Mouse (Mus musculus) midbrain, embryonic 11.5 days (tissue): ENCODE measurements around the gene Otulin. TPM values are rescaled to one million over a fixed set of nuclear protein-coding genes. Genes with fewer than 3 reads are reported as not detected.

Experiments used
- ATAC-seq: fragments of 200-750 bp; cut with Nextera tagmentation; 2 replicates; pipeline ENCODE4 v1.8.0; 2017; ENCODE audit warnings: moderate TSS enrichment, moderate library complexity; ENCODE audit not compliant: low FRiP score
- DNase-seq: peaks from one replicate; pipeline ENCODE4 v3.0.0; 2015; ENCODE audit warnings: low spot score; ENCODE audit errors: missing footprints
- H3K27ac ChIP-seq: fragments of 300-500 bp; sonication (generic); 2 replicates; pipeline ENCODE4 v1.5.1; 2014; ENCODE audit warnings: low read depth, low read length
- H3K27me3 ChIP-seq: fragments of 300-500 bp; sonication (generic); 2 replicates; pipeline ENCODE4 v1.6.1; 2014; ENCODE audit warnings: mild to moderate bottlenecking, low read length, moderate library complexity, mixed read lengths; ENCODE audit not compliant: control insufficient read depth, insufficient read depth
- H3K36me3 ChIP-seq: fragments of 300-500 bp; sonication (generic); 2 replicates; pipeline ENCODE4 v1.6.1; 2014; ENCODE audit warnings: mild to moderate bottlenecking, low read length, moderate library complexity, mixed read lengths; ENCODE audit not compliant: control insufficient read depth, insufficient read depth
- H3K4me1 ChIP-seq: fragments of 300-500 bp; sonication (generic); 2 replicates; pipeline ENCODE4 v1.6.1; 2014; ENCODE audit warnings: low read length; ENCODE audit not compliant: control insufficient read depth, insufficient read depth
- H3K4me2 ChIP-seq: fragments of 300-500 bp; sonication (generic); 2 replicates; pipeline ENCODE4 v1.6.1; 2014; ENCODE audit warnings: mild to moderate bottlenecking, moderate library complexity
- H3K4me3 ChIP-seq: fragments of 300-500 bp; sonication (generic); 2 replicates; pipeline ENCODE4 v1.5.1; 2014; ENCODE audit warnings: low read depth, low read length
- H3K9ac ChIP-seq: fragments of 300-500 bp; sonication (generic); 2 replicates; pipeline ENCODE4 v1.6.1; 2014; ENCODE audit warnings: low read length
- H3K9me3 ChIP-seq: fragments of 300-500 bp; sonication (generic); 2 replicates; pipeline ENCODE4 v1.6.1; 2016; ENCODE audit warnings: low read length; ENCODE audit not compliant: control insufficient read depth
- WGBS: fragments of 180-500 bp; shearing (Covaris S2); extraction: QIAGEN DNeasy Blood & Tissue Kit; methylation state at CpG from one replicate; pipeline ENCODE4 v1.1.7; 2014; 5-methylcytosine and 5-hydroxymethylcytosine counted together
- polyA plus RNA-seq: library from polyadenylated mRNA; unstranded; fragments of >200 nt; fragmentation: Nextera tagmentation; extraction: Ambion mirVana; gene quantifications from 2 replicates; pipeline ENCODE4 v1.2.1, GENCODE M21; 2014

Otulin gene
- polyA plus RNA-seq, 1 experiment from 2014 or later, result 34.0 TPM

DNA sequence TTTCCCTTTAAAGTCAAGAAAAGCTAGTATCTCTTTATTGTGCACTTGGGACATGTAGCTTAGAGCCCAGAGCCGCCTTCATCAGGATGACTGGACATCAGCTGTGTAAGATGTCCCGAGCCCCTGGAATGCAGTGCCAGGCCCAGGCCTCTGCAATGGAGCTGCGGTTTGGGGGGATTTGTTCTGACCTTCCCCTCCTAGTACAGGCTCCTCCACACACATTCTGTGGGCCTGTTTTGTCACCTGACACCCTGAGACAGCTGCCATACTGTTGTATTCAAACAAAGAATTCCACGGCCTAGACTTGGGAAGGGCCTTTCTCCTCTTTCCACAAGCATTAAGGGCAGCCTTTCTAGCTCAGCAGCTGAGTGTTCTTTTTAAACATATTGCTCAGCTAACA, 35.5 kb downstream of the Otulin start:
- no peak overlapping the region for H3K9ac ChIP-seq
- peak; percentile 59; the same call in 1 of the 2 replicates for ATAC-seq
- no peaks in the 10 kb centered on the region for H3K9me3 ChIP-seq
- H3K4me1 ChIP-seq, result peaks cover 8% of the 10 kb centered on the region
- H3K4me3 ChIP-seq, result no peak overlapping the region
- 36% methylated on average over 4 of the region's 4 CpGs for WGBS
- H3K27me3 ChIP-seq, result no peaks in the 10 kb centered on the region
- peak overlapping the region; percentile 11; the same call in 1 of the 2 replicates for H3K27ac ChIP-seq
- no peak overlapping the region for H3K4me2 ChIP-seq
- DNase-seq, result peak; percentile 89
- H3K36me3 ChIP-seq, result peaks cover 5% of the 10 kb centered on the region

DNA sequence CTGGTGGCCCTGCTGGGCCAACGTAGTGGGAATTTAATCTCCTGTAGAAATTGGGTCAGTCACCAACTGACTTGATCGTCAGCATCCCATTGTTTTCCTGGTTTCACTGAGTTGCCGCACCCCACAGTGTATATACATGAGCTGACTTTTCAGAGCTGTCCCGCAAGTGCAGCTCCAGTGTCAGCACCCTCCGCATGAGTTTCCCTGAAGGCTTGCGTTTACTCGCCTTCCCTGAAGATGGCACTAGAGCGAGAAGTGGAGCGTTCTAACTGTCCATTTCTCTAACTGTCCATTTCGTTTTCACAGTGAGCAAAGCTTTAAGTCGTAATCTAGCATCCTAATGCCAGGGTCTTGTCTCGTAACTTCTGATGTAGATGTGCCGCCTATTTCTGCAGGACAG, 36.8 kb downstream of the Otulin start:
- 72% methylated on average over 13 of the region's 13 CpGs for WGBS
- Histone ChIP-seq H3K9ac (no peak overlapping the region), H3K9me3 (no peaks in the 10 kb centered on the region), H3K4me2 (no peak overlapping the region), H3K27ac (no peak overlapping the region), H3K36me3 (peaks cover 5% of the 10 kb centered on the region), H3K27me3 (no peaks in the 10 kb centered on the region), H3K4me3 (no peak overlapping the region), H3K4me1 (peaks cover 8% of the 10 kb centered on the region)
- DNase-seq (no peak), ATAC-seq (no peak)

DNA sequence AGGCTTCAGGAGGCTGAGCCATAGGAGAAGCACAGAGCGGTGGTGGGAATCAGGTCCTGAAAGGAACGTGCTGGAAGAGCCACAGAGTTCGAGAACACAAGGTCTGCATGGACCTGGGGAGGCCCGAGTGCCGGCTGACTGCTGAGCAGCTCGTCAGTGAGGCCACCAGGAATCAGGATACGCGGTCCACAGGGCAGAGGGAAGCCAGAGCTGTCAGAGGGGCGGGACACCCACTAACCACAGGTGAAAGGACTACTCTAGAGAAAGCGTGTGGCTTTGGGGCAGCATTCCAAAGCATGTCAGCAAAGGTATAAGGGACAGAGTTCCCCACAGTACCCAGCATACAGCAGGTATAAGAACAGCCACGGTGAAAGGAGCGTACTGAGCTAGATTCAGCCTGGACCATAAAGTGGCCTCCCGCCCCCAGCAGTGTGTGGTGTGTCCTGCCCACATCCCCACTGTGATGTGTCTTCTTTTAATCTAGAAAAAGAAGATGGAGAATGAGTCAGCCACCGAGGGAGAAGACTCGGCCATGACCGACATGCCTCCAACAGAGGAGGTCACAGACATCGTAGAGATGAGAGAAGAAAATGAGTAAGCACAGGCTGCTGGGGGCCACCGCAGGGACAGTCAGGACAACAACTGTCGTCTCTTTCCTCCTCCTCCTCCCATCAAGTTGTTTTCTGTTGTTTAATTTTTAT, 37.7 kb downstream of the Otulin start:
- WGBS, result 88% methylated on average over 19 of the region's 19 CpGs
- peaks cover 5% of the 10 kb centered on the region for H3K36me3 ChIP-seq
- H3K4me2 ChIP-seq, result no peak overlapping the region
- H3K27ac ChIP-seq, result no peak overlapping the region
- H3K9ac ChIP-seq, result no peak overlapping the region
- ATAC-seq (no peak), DNase-seq (no peak)
- no peaks in the 10 kb centered on the region for H3K9me3 ChIP-seq
- no peaks in the 10 kb centered on the region for H3K27me3 ChIP-seq
- H3K4me3 ChIP-seq, result no peak overlapping the region
- H3K4me1 ChIP-seq, result peaks cover 8% of the 10 kb centered on the region

DNA sequence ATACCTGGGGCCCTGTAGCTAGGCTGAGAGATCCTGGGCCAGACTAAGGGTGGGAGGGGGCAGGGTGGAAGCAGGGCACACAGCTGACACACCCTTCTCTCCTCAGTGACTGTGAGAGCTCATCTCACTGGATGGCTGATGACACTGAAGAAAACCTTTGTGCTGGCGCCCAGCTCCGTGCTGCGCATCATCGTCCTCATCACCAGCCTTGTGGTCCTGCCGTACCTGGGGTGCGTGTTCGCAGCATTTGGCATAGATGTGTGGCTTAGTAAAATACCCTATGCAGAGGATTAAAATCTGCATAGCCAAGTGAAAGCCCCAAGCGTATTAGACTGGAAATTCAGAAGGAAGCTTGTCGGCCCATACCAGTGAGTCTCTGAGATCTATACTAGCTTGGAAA, 39.7 kb downstream of the Otulin start:
- peaks cover 5% of the 10 kb centered on the region for H3K36me3 ChIP-seq
- H3K9ac ChIP-seq, result no peak overlapping the region
- no peak overlapping the region for H3K4me2 ChIP-seq
- DNase-seq (no peak), ATAC-seq (no peak)
- H3K4me3 ChIP-seq, result no peak overlapping the region
- no peaks in the 10 kb centered on the region for H3K27me3 ChIP-seq
- peaks cover 8% of the 10 kb centered on the region for H3K4me1 ChIP-seq
- WGBS, result 96% methylated on average over 9 of the region's 9 CpGs
- no peaks in the 10 kb centered on the region for H3K9me3 ChIP-seq
- H3K27ac ChIP-seq, result no peak overlapping the region

DNA sequence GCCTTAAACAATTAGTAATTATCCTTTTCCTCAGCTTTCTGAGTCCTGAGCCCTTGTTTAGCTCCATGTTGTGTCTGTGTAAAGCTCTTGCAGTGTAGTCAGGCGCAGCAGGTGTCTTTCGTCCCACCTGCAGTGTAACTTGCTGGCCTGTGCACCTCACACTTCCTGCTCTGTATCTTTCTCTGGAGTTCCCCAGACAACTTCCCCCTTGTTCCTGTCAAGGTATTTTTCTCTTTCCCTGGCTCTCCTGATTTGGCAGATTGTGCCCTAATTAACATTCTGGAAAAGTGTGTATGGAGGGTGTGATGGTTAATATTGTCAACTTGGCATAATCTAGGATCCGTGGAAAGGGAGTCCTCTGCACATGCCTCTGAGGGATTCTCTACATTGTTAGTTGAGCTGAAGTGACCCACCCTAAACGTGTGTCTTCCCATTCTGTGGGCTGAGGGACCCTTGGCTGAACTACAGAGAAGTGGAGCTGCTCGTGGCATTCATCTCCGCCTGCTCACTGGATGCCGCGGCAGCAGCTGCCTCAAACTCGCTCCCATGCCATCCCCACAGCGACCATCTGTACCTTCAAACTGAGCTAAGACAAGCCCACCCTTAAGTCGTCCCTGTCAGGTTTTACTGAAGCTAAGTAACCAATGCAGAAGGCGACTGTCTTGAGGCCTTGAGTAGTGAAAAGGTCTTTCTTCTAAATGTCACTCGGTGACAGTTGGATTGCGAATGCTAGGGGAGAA, 42.2 kb downstream of the Otulin start:
- no peak overlapping the region for H3K27ac ChIP-seq
- no peak overlapping the region for H3K4me3 ChIP-seq
- no peak overlapping the region for H3K9ac ChIP-seq
- no peaks in the 10 kb centered on the region for H3K27me3 ChIP-seq
- no peak overlapping the region for H3K4me2 ChIP-seq
- 81% methylated on average over 14 of the region's 14 CpGs for WGBS
- no peaks in the 10 kb centered on the region for H3K4me1 ChIP-seq
- H3K36me3 ChIP-seq, result peaks cover 5% of the 10 kb centered on the region
- no peak for DNase-seq
- H3K9me3 ChIP-seq, result no peaks in the 10 kb centered on the region
- ATAC-seq, result no peak

DNA sequence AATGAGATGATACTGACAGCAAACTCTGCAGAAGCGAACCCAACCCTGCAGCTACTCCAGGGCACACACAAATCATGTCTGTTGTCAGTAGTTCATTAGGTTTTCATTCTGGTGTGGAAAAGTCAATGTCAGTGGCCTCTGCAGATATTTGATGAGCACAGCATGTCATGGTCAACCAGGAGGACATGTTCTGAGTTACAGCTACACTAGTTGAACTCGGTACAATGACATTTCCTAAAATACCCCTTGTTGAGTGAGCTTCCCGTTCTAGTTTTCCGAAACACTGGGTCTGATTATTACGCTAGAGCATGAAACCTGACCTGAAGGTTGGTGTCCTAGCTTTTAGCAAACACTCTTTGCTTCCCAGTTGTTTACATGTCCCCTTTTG, 44.4 kb downstream of the Otulin start:
- DNase-seq (no peak), ATAC-seq (no peak)
- Histone ChIP-seq H3K9me3 (no peaks in the 10 kb centered on the region), H3K27ac (no peak overlapping the region), H3K27me3 (no peaks in the 10 kb centered on the region), H3K4me1 (peaks cover 10% of the 10 kb centered on the region), H3K4me2 (no peak overlapping the region), H3K36me3 (peaks cover 7% of the 10 kb centered on the region), H3K9ac (no peak overlapping the region), H3K4me3 (no peak overlapping the region)
- WGBS, result 95% methylated on average over 5 of the region's 5 CpGs

DNA sequence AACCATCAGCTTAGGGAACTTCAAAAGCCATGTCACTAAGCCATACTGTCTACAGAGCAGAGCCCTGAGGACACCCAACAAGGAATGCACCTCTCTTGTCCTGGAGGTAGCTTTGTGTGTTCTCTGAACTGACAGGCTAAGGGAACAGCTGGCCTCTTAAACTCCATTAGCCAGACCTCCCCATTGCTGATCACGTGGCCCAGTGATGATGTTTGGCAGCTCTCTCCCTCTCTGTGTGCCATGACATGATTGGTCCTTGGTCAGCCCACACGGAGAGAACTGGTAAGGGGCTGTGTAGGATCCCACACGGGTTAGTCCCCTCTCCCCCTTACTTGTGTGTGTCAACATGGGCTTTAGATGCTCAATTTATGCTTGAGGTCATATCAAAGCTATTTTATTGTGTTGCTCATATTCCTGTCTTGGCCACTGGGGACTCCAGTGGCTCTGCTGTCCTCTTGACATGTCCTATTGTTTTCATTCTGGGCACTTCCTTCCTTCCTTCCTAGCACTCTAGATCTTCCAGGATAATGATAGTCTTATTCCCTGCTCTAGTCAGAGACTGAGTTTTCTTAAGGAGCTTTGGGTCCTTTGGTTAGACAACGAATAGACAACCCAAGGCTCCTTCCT, 44.9 kb downstream of the Otulin start:
- H3K36me3 ChIP-seq, result peaks cover 6% of the 10 kb centered on the region
- WGBS, result 87% methylated on average over 4 of the region's 4 CpGs
- ATAC-seq (no peak), DNase-seq (no peak)
- no peaks in the 10 kb centered on the region for H3K27me3 ChIP-seq
- no peak overlapping the region for H3K9ac ChIP-seq
- H3K27ac ChIP-seq, result no peak overlapping the region
- no peaks in the 10 kb centered on the region for H3K9me3 ChIP-seq
- no peak overlapping the region for H3K4me3 ChIP-seq
- H3K4me1 ChIP-seq, result peaks cover 10% of the 10 kb centered on the region
- no peak overlapping the region for H3K4me2 ChIP-seq

DNA sequence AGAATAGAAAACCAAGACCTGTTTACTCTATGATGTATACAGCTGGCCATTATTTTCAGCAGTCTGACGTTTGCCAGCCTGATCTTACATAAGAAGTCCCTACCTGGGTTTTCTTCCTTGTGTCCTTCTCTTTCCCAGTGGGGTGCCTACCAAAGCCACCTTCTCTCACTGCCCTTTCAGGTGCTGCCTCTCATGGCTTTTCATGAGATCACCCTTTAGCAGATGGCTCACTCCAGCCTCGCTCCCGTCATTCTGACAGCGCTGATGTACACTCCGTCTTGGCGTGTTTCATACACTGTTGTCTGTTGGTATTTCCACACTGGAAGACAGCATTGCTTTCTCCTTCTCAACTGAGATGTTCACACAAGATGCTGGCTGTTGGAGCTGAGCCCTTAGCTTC, 46.9 kb downstream of the Otulin start:
- H3K9me3 ChIP-seq, result no peaks in the 10 kb centered on the region
- ATAC-seq (no peak), DNase-seq (no peak)
- no peak overlapping the region for H3K27ac ChIP-seq
- WGBS, result 95% methylated on average over 6 of the region's 6 CpGs
- H3K4me2 ChIP-seq, result no peak overlapping the region
- H3K36me3 ChIP-seq, result 0 out of 2 replicates have a peak, but pooled peaks cover 2% of the 10 kb centered on the region
- H3K4me3 ChIP-seq, result no peak overlapping the region
- H3K27me3 ChIP-seq, result no peaks in the 10 kb centered on the region
- H3K9ac ChIP-seq, result no peak overlapping the region
- peaks cover 10% of the 10 kb centered on the region for H3K4me1 ChIP-seq

DNA sequence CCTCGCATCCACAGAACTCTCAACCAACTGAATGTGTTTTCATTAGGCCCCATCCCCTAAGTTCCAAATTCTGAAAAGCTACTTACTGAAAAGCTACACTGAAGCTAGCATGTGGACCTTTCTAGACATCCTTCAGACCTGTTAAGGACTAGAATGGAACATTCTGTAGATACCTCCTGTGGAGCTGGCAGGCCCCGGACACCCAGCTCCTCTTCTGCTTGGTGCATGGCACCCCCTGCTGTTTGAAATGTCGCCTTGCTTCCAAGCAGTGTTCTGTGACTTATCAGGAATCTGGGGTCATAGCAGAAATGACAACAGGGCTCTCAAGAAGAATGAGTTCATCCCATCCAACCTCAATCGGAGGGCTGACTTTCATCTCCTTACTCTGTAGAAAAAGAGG, 47.5 kb downstream of the Otulin start:
- Histone ChIP-seq H3K9ac (no peak overlapping the region), H3K27ac (no peak overlapping the region), H3K4me1 (peaks cover 10% of the 10 kb centered on the region), H3K27me3 (no peaks in the 10 kb centered on the region), H3K4me3 (no peak overlapping the region), H3K36me3 (0 out of 2 replicates have a peak, but pooled peaks cover 2% of the 10 kb centered on the region), H3K4me2 (no peak overlapping the region), H3K9me3 (no peaks in the 10 kb centered on the region)
- WGBS, result 84% methylated on average over 4 of the region's 4 CpGs
- ATAC-seq (no peak), DNase-seq (peak; percentile 84)
